Mouse (Mus musculus) heart, embryonic 16.5 days (tissue): ENCODE measurements at regions not wholly inside any gene's neighbourhood (a gene's known extent, or its start where the extent isn't known, plus 50 kb on each side); places are given as distances from the start of the nearest gene placed in this dataset.

ENCODE experiments used
- ATAC-seq: fragments of 200-750 bp; cut with Nextera tagmentation; replicated peaks from 2 replicates; pipeline ENCODE4 v1.8.0; 2017; ENCODE audit warnings: moderate number of reproducible peaks; ENCODE audit not compliant: insufficient read depth, low FRiP score; ENCODE audit errors: extremely low read depth
- H3K27ac ChIP-seq: fragments of 300-500 bp; sonication (generic); 2 replicates; pipeline ENCODE4 v1.5.1; 2014; ENCODE audit warnings: mild to moderate bottlenecking, low read length, control low read depth, moderate library complexity
- H3K27me3 ChIP-seq: fragments of 300-500 bp; sonication (generic); 2 replicates; pipeline ENCODE4 v1.6.1; 2014; ENCODE audit warnings: low read length, mixed read lengths; ENCODE audit not compliant: control insufficient read depth, insufficient read depth
- H3K36me3 ChIP-seq: fragments of 300-500 bp; sonication (generic); 2 replicates; pipeline ENCODE4 v1.6.1; 2014; ENCODE audit not compliant: control insufficient read depth, insufficient read depth
- H3K4me1 ChIP-seq: fragments of 300-500 bp; sonication (generic); 2 replicates; pipeline ENCODE4 v1.6.1; 2014; ENCODE audit warnings: low read length, mixed read lengths; ENCODE audit not compliant: control insufficient read depth, insufficient read depth
- H3K4me2 ChIP-seq: fragments of 300-500 bp; sonication (generic); 2 replicates; pipeline ENCODE4 v1.6.1; 2014; ENCODE audit warnings: low read depth, mild to moderate bottlenecking, control low read depth, low read length
- H3K4me3 ChIP-seq: fragments of 300-500 bp; sonication (generic); 2 replicates; pipeline ENCODE4 v1.5.1; 2014; ENCODE audit warnings: mild to moderate bottlenecking, control low read depth, low read length
- H3K9ac ChIP-seq: fragments of 300-500 bp; sonication (generic); 2 replicates; pipeline ENCODE4 v1.6.1; 2014; ENCODE audit warnings: low read length, control low read depth
- H3K9me3 ChIP-seq: fragments of 300-500 bp; sonication (generic); replicated peaks from 2 replicates; pipeline ENCODE4 v1.6.1; 2016; ENCODE audit warnings: low read length; ENCODE audit not compliant: control insufficient read depth
- WGBS: fragments of 180-500 bp; shearing (Covaris S2); extraction: QIAGEN DNeasy Blood & Tissue Kit; methylation state at CpG from one replicate; pipeline ENCODE4 v1.1.7; 2014; 5-methylcytosine and 5-hydroxymethylcytosine counted together

- 25% methylated on average over 8 of the region's 8 CpGs for WGBS
- H3K4me1 ChIP-seq, result peaks cover 3% of the 10 kb centered on the region; the same call in 1 of the 2 replicates
- peak overlapping the region; percentile 60 for H3K4me3 ChIP-seq
- H3K27me3 ChIP-seq, result peaks cover 53% of the 10 kb centered on the region
- no peaks in the 10 kb centered on the region for H3K36me3 ChIP-seq
- no peak overlapping the region for H3K27ac ChIP-seq
- H3K9me3 ChIP-seq, result no peaks in the 10 kb centered on the region
- no peak for ATAC-seq
- no peak overlapping the region for H3K9ac ChIP-seq
- H3K4me2 ChIP-seq, result peak overlapping the region; percentile 83
These were observed 167.1 kb upstream of the Azi2 start for GRCm38 (mm10) chr9:117873172-117873571.

DNA sequence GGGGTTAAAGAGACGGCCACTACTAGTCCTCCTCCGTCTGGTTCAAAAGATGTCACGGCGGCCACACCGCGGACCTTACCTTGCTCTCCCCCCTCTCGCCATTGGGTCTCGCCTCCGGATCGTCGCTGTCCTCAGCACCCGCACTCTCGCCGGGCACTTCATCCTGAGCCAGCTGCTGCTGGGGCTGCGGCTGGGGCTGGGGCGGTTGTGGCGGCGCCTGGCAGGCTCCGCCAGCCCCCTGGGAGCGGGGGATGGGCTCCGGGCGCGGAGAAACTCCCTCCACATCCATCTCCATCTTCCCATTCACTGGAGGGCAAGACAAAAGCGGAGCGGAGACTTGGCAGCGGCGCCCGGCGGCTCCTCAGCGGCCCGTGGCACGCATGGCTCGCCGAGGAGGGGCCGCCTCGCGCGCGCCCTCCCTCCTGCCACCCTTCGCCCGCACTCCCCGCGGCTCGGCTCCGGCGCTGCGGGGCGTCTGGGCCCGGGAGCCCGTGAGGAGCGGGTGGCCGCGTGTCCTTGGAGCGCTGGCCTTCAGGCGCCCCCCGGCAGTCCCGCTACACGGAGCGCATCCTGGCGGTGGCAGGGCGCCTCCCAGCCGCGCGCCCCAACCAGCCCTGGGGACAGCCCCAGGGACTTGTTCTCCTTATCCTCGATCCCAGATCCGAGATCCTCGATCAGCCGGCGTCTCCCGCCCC lies 167.8 kb upstream of the Azi2 start:
- Histone ChIP-seq H3K9ac (peak overlapping the region; percentile 46; the same call in 1 of the 2 replicates), H3K27me3 (peaks cover 53% of the 10 kb centered on the region), H3K4me2 (peak overlapping the region; percentile 83), H3K36me3 (no peaks in the 10 kb centered on the region), H3K4me3 (peak overlapping the region; percentile 60), H3K27ac (no peak overlapping the region), H3K9me3 (no peaks in the 10 kb centered on the region), H3K4me1 (peaks cover 3% of the 10 kb centered on the region; the same call in 1 of the 2 replicates)
- peak; percentile 69 for ATAC-seq
- WGBS, result under 1% methylated on average over 70 of the region's 70 CpGs

- Histone ChIP-seq H3K36me3 (no peaks in the 10 kb centered on the region), H3K9me3 (no peaks in the 10 kb centered on the region), H3K27ac (no peak overlapping the region), H3K27me3 (peaks cover 53% of the 10 kb centered on the region), H3K4me3 (peak overlapping the region; percentile 60), H3K9ac (no peak overlapping the region), H3K4me2 (peak overlapping the region; percentile 83), H3K4me1 (peaks cover 3% of the 10 kb centered on the region; the same call in 1 of the 2 replicates)
- ATAC-seq, result no peak
- WGBS, result 1% methylated on average over 15 of the region's 15 CpGs
These were observed 168.3 kb upstream of the Azi2 start for GRCm38 (mm10) chr9:117872021-117872386.

- no peak overlapping the region for H3K4me2 ChIP-seq
- no peak for ATAC-seq
- no peaks in the 10 kb centered on the region for H3K36me3 ChIP-seq
- no peak overlapping the region for H3K9ac ChIP-seq
- no peak overlapping the region for H3K27ac ChIP-seq
- peaks cover 3% of the 10 kb centered on the region; the same call in 1 of the 2 replicates for H3K4me1 ChIP-seq
- H3K4me3 ChIP-seq, result no peak overlapping the region
- 75% methylated on average over 11 of the region's 11 CpGs for WGBS
- no peaks in the 10 kb centered on the region for H3K9me3 ChIP-seq
- H3K27me3 ChIP-seq, result peaks cover 53% of the 10 kb centered on the region
These were observed 169.7 kb upstream of the Azi2 start for GRCm38 (mm10) chr9:117870616-117871015.

DNA sequence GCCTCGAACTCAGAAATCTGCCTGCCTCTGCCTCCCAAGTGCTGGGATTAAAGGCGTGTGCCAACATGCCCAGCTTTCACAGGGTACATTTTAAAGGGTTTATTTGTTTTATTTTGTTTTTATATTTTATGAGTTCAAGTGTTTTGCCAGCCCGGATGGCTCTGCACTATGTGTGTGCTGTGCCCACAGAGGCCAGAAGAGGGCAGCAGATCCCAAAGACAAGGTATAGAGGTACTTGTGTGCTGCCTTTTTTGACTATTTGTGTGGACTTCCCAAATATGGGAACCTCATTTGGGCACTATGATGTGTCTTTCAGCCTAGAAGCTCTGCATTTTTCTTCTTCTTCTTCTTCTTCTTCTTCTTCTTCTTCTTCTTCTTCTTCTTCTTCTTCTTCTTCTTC lies 176.4 kb upstream of the Azi2 start:
- no peak for ATAC-seq
- Histone ChIP-seq H3K4me2 (no peak overlapping the region), H3K9me3 (0 out of 2 replicates have a peak, but pooled peaks cover 3% of the 10 kb centered on the region), H3K27me3 (no peaks in the 10 kb centered on the region), H3K27ac (no peak overlapping the region), H3K9ac (no peak overlapping the region), H3K36me3 (no peaks in the 10 kb centered on the region), H3K4me1 (no peaks in the 10 kb centered on the region), H3K4me3 (no peak overlapping the region)
- 90% methylated on average over 3 of the region's 3 CpGs for WGBS

GRCm38 (mm10) chr9:117863318-117863717 lies 177.0 kb upstream of the Azi2 start:
- Histone ChIP-seq H3K27me3 (no peaks in the 10 kb centered on the region), H3K4me2 (no peak overlapping the region), H3K9ac (no peak overlapping the region), H3K36me3 (no peaks in the 10 kb centered on the region), H3K4me3 (no peak overlapping the region), H3K9me3 (0 out of 2 replicates have a peak, but pooled peaks cover 3% of the 10 kb centered on the region), H3K4me1 (no peaks in the 10 kb centered on the region), H3K27ac (no peak overlapping the region)
- 74% methylated on average over 6 of the region's 6 CpGs for WGBS
- ATAC-seq, result no peak

DNA sequence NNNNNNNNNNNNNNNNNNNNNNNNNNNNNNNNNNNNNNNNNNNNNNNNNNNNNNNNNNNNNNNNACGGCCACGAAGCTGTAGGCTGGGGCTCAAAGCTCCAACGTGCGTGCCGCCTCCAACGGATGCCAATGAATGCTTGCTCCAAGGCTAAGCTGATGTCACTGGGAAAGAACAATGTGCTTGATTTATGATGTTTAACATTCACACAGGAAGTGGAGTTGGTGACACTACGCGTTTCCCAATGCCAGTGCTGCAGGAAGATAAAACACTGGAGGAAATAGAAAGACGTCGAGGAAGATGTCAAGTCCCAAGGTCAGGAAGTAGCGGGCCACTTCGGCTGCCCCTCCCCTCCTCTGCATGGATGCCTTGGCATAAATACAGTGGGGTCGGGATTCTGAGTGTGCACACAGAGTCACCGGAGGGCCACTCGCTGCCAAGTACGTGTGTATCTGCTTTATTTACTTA lies 180.7 kb upstream of the Azi2 start:
- Histone ChIP-seq H3K4me2 (no peak overlapping the region), H3K4me1 (no peaks in the 10 kb centered on the region), H3K27ac (no peak overlapping the region), H3K4me3 (no peak overlapping the region), H3K27me3 (no peaks in the 10 kb centered on the region), H3K9me3 (0 out of 2 replicates have a peak, but pooled peaks cover 3% of the 10 kb centered on the region), H3K9ac (no peak overlapping the region), H3K36me3 (no peaks in the 10 kb centered on the region)
- ATAC-seq, result no peak
- 62% methylated on average over 16 of the region's 16 CpGs for WGBS

- H3K9ac ChIP-seq, result no peak overlapping the region
- ATAC-seq, result no peak
- H3K4me3 ChIP-seq, result no peak overlapping the region
- H3K9me3 ChIP-seq, result no peaks in the 10 kb centered on the region
- H3K36me3 ChIP-seq, result no peaks in the 10 kb centered on the region
- H3K4me2 ChIP-seq, result no peak overlapping the region
- no peak overlapping the region for H3K27ac ChIP-seq
- no peaks in the 10 kb centered on the region for H3K27me3 ChIP-seq
- H3K4me1 ChIP-seq, result no peaks in the 10 kb centered on the region
- WGBS, result 67% methylated on average over 4 of the region's 4 CpGs
These were observed 196.8 kb upstream of the Azi2 start for GRCm38 (mm10) chr9:117843531-117843930.

- no peak for ATAC-seq
- Histone ChIP-seq H3K4me3 (no peak overlapping the region), H3K9ac (no peak overlapping the region), H3K4me2 (no peak overlapping the region), H3K9me3 (no peaks in the 10 kb centered on the region), H3K36me3 (no peaks in the 10 kb centered on the region), H3K27ac (no peak overlapping the region), H3K27me3 (no peaks in the 10 kb centered on the region), H3K4me1 (no peaks in the 10 kb centered on the region)
- 67% methylated on average over 12 of the region's 12 CpGs for WGBS
These were observed 203.5 kb upstream of the Azi2 start for GRCm38 (mm10) chr9:117836696-117837380.
